Mouse (Mus musculus): ENCODE results near the gene Poln.

DNA sequence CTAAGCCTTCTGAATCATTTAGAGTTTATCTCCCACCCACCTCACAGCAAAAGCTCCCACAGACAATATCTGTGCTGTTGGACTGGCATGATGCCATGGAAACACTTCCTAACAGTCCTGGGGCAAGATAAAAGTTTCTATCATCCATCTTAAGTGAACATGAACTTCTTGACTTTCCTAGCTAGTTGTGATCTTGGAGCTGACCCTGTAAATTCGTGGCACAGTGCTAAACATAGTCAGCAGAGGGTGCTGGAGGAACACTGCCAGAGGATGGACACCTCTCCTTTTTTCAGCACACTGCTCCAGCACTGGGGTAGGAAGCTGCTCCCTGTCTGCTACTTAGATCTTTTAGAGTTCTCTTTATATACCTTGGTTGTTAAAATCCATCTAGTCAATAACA is 29.5 kb downstream of the Poln start:
- TF ChIP-seq CTCF (IDR thresholded peaks at IDR 0.05; ENCODE audit: low read depth, low read length) = 0 out of 2 replicates have a peak, but pooled peaks have one; percentile 11
- TF ChIP-seq POLR2A (IDR thresholded peaks at IDR 0.05; ENCODE audit: borderline replicate concordance, low read depth, low read length) = no peak

Data from bone marrow macrophage, adult 2 months (primary cell).